Mouse (Mus musculus): ENCODE data around the gene Bola1.
A peak's percentile ranks its signal among the peaks of the same experiment; 100 is the strongest.

DNA sequence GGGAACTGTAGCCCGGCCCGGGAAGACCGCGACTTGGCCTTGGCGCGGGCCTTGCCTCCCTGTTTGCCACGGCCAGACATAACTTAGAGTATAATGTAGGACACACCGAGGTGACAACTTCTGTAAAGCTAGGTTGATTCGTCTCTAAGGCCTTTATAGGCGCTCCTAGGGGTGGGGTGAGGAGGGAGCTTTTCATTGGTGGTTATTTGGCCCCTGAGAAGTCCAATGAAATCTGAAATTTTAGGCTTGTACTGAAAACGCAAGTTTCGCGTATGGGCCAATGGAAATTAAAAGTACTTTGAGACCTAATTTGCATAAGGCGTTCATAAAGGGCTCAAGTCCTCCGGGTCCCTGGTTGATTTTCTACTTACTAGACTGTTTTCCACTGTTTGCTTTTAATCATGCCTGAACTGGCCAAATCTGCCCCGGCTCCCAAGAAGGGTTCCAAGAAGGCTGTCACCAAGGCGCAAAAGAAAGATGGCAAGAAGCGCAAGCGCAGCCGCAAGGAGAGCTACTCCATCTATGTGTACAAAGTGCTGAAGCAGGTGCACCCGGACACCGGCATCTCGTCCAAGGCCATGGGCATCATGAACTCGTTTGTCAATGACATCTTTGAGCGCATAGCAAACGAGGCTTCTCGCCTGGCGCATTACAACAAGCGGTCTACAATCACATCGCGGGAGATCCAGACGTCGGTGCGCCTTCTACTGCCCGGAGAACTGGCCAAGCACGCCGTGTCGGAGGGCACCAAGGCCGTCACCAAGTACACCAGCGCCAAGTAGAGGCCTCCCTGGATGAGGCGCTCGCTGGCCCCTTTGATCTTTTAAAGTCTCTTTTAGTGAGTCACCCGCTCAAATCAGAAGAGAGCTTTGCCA, 1.5 kb upstream of the Bola1 start, which contains the start of the genes Hist2h2ac and Hist2h2be:
- TF ChIP-seq POLR2A (IDR thresholded peaks at IDR 0.05; ENCODE audit: borderline replicate concordance, low read depth, low read length) (0 out of 2 replicates have a peak, but pooled peaks have one; percentile 85), CTCF (IDR thresholded peaks at IDR 0.05; ENCODE audit: low read depth, low read length) (no peak)

Data from bone marrow macrophage, adult 2 months (primary cell).